Mouse (Mus musculus) mouse embryonic stem cell (cell line): ENCODE results near the gene Bax.
"Not testable (repeated sequence)": the region's sequence is repeated elsewhere in the genome, so short reads cannot be mapped to it uniquely, and the experiment has no call there.

Experiments used
- in situ Hi-C, 2 experiments: fragments of 300-500 bp; cut with MboI; formaldehyde crosslinking; loops; 1 replicate in 1 of 2; 3 replicates in 1 of 2; pipeline ENCODE4 v1.14.3; 2019 to 2020; ENCODE audit warnings: low sequenced_read_pairs in 2 of 2, low pct_unique_long_range_greater_than_20kb in 1 of 2, mixed read lengths in 1 of 2; ENCODE audit not compliant: unreplicated experiment in 1 of 2

Gene Bax

GRCm38 (mm10) chr7:45486158-45486557, 19.5 kb upstream of the Bax start:
- in situ Hi-C loops = no loop called here

DNA sequence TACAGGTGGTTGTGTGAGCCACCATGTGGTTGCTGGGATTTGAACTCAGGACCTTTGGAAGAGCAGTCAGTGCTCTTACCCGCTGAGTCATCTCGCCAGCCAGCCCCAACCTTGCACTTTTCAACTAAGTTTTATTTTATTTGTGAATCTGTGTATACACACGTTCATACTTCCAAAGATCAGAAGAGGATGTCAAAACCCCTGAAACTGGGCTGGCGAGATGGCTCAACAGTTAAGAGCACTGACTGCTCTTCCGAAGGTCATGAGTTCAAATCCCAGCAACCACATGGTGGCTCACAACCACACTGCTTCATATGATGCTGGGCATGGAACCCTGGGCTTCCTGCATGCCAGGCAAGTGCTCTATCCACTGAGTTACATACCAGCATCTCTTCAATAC, 18.3 kb upstream of the Bax start:
- in situ Hi-C loops = not testable (repeated sequence)

DNA sequence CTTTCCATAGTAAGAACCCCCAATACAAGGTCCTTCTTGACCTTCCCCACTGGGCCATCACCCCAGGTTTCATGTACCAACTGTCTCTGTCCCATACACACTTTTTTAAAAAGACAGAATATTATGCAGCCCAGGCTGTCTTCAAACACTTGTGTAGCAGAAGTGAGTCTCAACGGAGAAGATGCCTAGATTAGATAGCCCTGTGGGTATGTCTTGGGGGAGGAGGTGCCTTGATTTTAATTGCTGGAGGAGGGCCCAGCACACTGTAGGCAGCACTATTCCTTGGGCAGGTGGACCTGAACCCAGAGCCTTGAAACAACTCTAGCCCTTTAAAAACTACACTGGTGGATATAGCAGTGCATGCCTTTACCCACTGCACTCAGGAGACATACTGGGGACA, 15.5 kb upstream of the Bax start:
- in situ Hi-C loops = no loop called here

- in situ Hi-C loops = no loop called here
These were observed 14.8 kb upstream of the Bax start, which contains the start of gene Tulp2 for GRCm38 (mm10) chr7:45481374-45481927. TSS of gene Tulp2 (plus strand) at chr7:45481877.

DNA sequence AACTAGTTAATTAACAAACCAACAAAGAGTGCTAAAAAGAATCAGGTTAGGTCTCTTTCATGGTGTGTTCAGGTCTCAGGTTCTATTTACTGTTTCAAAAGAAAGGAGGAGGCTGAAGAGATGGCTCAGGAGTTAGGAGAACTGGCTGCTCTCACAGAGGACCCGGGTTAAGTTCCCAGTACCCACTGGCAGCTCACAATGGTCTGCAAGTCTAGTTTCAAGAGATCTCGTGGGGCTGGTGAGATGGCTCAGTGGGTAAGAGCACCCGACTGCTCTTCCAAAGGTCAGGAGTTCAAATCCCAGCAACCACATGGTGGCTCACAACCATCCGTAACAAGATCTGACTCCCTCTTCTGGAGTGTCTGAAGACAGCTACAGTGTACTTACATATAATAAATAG, 13.6 kb upstream of the Bax start:
- in situ Hi-C loops = not testable (repeated sequence)

DNA sequence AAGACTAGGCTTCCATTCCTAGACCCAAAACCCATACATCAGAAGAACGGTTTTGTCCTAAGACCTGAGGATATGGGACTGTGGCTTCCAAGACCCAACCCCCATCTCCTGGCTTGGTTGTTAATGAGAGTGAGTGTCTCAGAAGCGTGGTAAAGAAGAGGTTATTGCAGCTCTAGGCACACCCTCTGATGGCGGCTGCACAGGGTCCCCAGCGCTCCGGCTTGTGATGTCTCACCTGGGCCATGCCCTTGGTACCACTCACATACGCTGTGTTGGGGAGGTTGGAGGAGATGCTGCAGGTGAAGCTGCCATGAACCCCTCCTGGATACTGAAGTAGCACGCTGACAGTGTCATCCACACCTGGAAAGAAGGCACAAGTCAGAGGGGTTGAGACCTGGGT, 12.1 kb upstream of the Bax start:
- in situ Hi-C loops = no loop called here

GRCm38 (mm10) chr7:45477003-45477402, 10.3 kb upstream of the Bax start:
- in situ Hi-C loops = no loop called here

- in situ Hi-C loops = no loop called here
These were observed 9.8 kb upstream of the Bax start for GRCm38 (mm10) chr7:45476453-45476852.

GRCm38 (mm10) chr7:45475291-45475969, 8.7 kb upstream of the Bax start:
- in situ Hi-C loops = no loop called here

DNA sequence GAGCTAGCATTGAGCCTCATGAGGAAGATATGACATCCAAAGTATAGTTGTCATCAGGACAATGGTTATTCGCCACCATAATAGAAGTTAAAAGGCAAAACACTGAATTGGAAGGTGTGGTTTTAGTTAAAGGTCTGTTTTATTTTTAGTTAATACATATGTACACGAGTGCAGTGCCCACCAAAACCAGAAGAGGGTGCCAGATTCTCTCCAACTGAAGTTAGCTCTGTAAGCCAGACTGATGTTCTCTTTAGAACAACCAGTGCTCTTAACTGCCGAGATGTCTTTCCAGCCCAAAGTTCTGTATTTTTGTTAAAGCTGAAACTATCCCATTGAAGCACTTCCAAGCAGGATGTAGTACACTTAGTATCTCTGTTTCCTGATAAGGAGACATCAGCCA, 4.2 kb upstream of the Bax start:
- in situ Hi-C loops = no loop called here

GRCm38 (mm10) chr7:45467090-45467670, 482 bp upstream of the Bax start:
- in situ Hi-C loops = loop anchor here in 1 of 2 experiments (5.0 kb wide), 1 partner anchor 125 kb away; no protein-coding TSS in a partner anchor

GRCm38 (mm10) chr7:45465549-45465948, 1.1 kb downstream of the Bax start:
- in situ Hi-C loops = loop anchor here in 1 of 2 experiments (5.0 kb wide), 1 partner anchor 127 kb away; no protein-coding TSS in a partner anchor

DNA sequence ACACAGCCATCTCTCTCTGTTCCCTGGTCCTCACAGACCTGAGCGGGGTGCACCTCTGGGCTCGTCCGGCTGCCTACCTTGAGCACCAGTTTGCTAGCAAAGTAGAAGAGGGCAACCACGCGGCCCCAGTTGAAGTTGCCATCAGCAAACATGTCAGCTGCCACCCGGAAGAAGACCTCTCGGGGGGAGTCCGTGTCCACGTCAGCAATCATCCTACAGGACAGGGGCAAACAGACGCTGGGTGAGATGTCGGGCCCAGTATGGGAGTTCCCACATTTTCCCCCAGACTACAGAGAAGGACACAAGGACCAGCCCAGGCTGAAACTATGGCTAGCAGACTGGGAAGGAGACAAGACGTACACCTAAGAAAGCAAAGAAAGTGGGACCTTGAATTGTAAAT, 1.6 kb downstream of the Bax start:
- in situ Hi-C loops = loop anchor here in 1 of 2 experiments (5.0 kb wide), 1 partner anchor 127 kb away; no protein-coding TSS in a partner anchor

DNA sequence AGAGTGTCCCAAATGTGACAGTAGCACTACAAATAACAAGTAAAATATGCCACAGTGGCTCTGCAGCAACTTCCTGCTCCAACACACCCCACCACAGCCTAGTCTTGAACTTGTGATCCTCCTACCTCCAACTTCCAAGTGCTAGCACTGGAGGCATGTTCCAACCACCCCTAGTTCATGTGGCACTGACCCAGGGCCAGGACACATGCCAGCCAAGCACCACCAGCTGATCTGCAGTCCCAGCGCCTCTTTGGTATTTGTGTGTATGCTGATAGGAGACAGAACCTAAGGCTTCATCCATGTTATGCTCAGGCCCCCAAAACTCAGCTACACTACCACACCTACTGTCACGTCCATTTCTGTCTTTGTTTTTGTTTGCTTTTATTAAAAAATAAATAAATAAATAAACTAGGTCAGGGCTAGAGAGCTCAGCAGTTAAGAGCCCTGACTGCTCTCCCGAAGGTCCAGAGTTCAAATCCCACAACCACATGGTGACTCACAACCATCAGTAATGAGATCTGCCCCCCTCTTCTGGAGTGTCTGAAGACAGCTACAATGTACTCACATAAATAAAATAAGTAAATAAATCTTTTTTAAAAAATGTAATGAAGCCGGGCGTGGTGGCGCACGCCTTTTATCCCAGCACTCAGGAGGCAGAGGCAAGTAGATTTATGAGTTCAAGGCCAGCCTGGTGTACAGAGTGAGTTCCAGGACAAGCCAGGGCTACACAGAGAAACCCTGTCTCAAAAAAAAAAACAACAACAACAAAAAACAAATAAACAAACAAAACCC, 2.5 kb downstream of the Bax start:
- in situ Hi-C loops = no loop called here

DNA sequence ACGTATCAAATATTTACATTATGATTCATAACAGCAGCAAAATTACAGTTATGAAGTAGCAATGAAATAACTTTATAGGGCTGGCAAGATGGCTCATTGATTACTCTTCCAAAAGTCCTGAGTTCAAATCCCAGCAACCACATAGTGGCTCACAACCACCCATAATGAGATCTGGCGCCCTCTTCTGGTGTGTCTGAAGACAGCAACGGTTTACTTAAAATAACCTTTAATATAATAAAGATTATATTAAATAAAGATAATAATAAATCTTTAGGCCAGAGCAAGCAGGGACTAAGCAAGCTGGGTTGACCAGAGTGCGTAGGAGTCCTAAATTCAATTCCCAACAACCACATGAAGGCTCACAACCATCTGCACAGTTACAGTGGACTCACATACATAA, 3.8 kb downstream of the Bax start:
- in situ Hi-C loops = not testable (repeated sequence)

DNA sequence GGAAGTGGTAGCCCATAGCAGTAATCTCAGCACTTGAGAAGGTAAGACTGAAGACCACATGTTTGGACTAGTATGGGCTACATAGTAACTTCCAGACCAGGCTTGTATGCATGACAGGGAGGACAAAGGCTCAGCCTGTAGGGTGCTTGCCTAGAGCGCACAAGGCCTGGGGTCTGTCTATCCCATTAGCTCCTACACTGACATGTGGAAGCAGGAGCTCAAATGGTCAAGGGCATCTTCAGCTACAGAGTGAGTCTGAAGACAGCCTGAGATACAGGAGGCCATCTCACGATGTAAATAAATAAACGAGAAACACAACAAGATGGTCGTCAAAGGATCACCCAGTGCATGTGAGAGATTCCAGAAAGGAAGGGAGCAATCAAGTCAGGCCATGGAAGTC, 4.4 kb downstream of the Bax start:
- in situ Hi-C loops = no loop called here

DNA sequence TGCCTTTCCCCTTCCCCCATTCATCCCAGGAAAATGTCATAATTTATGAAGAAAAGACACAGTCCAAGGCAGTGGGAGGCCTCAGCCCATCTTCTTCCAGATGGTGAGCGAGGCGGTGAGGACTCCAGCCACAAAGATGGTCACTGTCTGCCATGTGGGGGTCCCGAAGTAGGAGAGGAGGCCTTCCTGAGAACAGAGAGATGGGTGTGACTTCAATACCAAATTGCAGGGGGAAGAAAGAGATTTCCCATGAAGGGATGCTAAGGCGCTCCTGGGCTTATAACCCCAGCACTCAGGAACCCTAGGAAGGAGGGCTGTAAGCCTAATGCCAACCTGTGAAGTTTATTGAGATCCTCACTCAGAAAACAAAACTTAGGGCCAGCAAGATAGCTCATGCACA, 4.9 kb downstream of the Bax start:
- in situ Hi-C loops = no loop called here

DNA sequence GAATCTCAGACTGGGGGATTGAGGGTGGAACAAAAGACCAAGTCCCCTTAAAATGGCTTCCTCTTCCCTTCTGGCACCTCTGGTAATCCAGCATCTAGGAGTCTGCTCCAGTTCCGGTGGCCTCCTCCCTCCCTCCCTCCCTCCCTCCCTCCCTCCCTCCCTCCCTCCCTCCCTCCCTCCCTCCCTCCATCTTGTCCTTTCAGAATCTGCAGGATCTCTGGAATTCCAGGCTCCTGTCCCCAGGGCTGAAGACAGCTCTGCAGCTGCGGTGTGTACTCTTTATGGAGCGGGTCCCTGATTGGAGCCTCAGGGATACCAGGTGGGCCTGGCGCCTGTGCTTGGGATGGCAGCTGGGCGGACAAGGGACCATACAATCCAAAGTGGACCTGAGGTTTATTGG, 5.4 kb downstream of the Bax start:
- in situ Hi-C loops = no loop called here

GRCm38 (mm10) chr7:45460860-45461314, 5.8 kb downstream of the Bax start:
- in situ Hi-C loops = no loop called here
